ENCODE assay signal across 19 mouse cellular contexts in the genomic region with DNA sequence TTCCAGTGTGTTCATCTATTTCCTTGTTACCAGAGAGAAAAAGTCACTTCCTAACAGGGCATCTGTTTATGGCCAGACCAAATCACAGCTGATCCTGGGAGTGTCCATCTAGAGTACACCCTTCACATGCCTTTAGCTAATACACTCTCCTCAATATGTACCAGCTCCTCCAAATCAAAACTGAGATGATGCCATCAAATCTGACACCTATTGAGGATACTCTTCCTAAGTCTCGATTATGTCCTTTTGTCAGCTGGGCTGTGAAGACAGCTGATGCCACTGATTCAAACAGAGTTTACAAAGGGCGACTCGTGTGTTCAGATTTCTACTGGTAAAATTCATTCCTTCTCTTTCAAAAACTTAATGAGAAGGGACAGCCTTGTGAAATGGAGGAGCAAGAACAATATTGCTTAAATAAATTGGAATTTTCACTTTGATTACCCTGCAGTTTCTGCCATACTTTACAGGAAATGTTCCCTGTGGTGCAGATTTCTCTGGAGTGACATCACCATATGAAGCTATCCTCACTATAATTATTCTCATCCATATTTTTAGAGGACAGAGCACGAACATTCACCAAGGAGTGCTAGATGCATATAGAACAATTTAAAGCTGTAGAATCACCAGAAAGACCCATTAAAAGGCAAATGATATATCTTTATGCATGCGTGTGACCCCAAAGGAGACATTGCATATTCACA. TPM values are rescaled to one million over a fixed set of nuclear protein-coding genes. Genes with fewer than 3 reads are reported as not detected.
DNase-seq lines count a peak whose midpoint lies in the region; ATAC-seq and TF ChIP-seq lines count a peak whose summit lies in the region.
"Had no signal": no experiment of that assay in that cellular context is flagged by ENCODE, and none has a peak within 500 bp of the region (broad histone marks: within the 10 kb centered on the region; RNA-seq: fewer than 3 reads in every experiment).

No protein-coding gene starts in this region.

- no peak overlapping the region for H3K4me2 ChIP-seq in forebrain, embryonic 14.5 days (ENCODE audit: low read length)
- H3K4me2 ChIP-seq in hindbrain, embryonic 16.5 days (ENCODE audit: low read length), result no peak overlapping the region
- H3K4me2 ChIP-seq in midbrain, postnatal 0 days (ENCODE audit: low read depth, low read length, poor library complexity, severe bottlenecking), result no peak overlapping the region

- 0 out of 2 replicates have a peak, but pooled peaks cover 2% of the 10 kb centered on the region for H3K4me1 ChIP-seq in forebrain, embryonic 14.5 days (ENCODE audit: control insufficient read depth, insufficient read depth, low read length)
- H3K4me1 ChIP-seq in hindbrain, embryonic 16.5 days (ENCODE audit: control insufficient read depth, insufficient read depth, low read depth, low read length), result no peaks in the 10 kb centered on the region
- no peaks in the 10 kb centered on the region for H3K4me1 ChIP-seq in midbrain, postnatal 0 days (ENCODE audit: insufficient read depth, low read length)

- DNase-seq in Muller cell, postnatal 12 days (ENCODE audit: inconsistent ontology term), result peak; percentile 57
- DNase-seq in forebrain, embryonic 14.5 days (ENCODE audit: low spot score), result no peak
- peak; percentile 15 for DNase-seq in midbrain, postnatal 0 days (ENCODE audit: low spot score)
- DNase-seq in gastrocnemius, postnatal 10 days, result no peak
- no peak for DNase-seq in ovary, postnatal 10 days (ENCODE audit: low spot score)
- DNase-seq in left cerebral cortex, postnatal 10 days (ENCODE audit: extremely low spot score in 1 of 2, low spot score in 2 of 2), result no peak
- DNase-seq: cerebellum, adult 18-20 months; heart, adult 2 months; heart, postnatal 10 days; lung, postnatal 36 days had no signal

- ATAC-seq in forebrain, embryonic 14.5 days, result peak; percentile 38; the same call in 1 of the 2 replicates
- peak; percentile 70 for ATAC-seq in hindbrain, embryonic 16.5 days
- ATAC-seq in midbrain, postnatal 0 days (ENCODE audit: low FRiP score), result no peak
- ATAC-seq in cerebellum, adult (ENCODE audit: insufficient number of reproducible peaks, low FRiP score, low TSS enrichment), result no peak
- ATAC-seq: Patski had no signal

- intact Hi-C loops in left cerebral cortex, postnatal 10 days (cut with DNase I), result no loop called here

- H3K27me3 ChIP-seq in forebrain, embryonic 14.5 days (replicated peaks; ENCODE audit: control insufficient read depth, insufficient read depth, low read length), result no peaks in the 10 kb centered on the region
- no peaks in the 10 kb centered on the region for H3K27me3 ChIP-seq in hindbrain, embryonic 16.5 days (replicated peaks; ENCODE audit: control insufficient read depth, insufficient read depth, low read length)
- no peaks in the 10 kb centered on the region for H3K27me3 ChIP-seq in midbrain, postnatal 0 days (ENCODE audit: insufficient read depth, low read length)
- H3K27me3 ChIP-seq: Patski had no signal

- H3K9ac ChIP-seq in forebrain, embryonic 14.5 days (ENCODE audit: low read length), result no peak overlapping the region
- H3K9ac ChIP-seq in hindbrain, embryonic 16.5 days (ENCODE audit: low read depth, low read length), result no peak overlapping the region
- no peak overlapping the region for H3K9ac ChIP-seq in midbrain, postnatal 0 days (replicated peaks; ENCODE audit: low read length, poor library complexity, severe bottlenecking)

- peak overlapping the region; percentile 28; the same call in 1 of the 2 replicates for H3K27ac ChIP-seq in forebrain, embryonic 14.5 days (ENCODE audit: low read depth, low read length)
- H3K27ac ChIP-seq in hindbrain, embryonic 16.5 days (ENCODE audit: low read depth, low read length), result no peak overlapping the region
- H3K27ac ChIP-seq in midbrain, postnatal 0 days (ENCODE audit: low read depth, low read length), result 0 out of 2 replicates have a peak overlapping the region, but pooled peaks have one; percentile 32
- H3K27ac ChIP-seq: heart, adult 2 months had no signal

- no peak overlapping the region for H3K4me3 ChIP-seq in forebrain, embryonic 14.5 days (ENCODE audit: low read depth, low read length)
- H3K4me3 ChIP-seq in hindbrain, embryonic 16.5 days (ENCODE audit: low read length), result no peak overlapping the region
- H3K4me3 ChIP-seq in midbrain, postnatal 0 days (ENCODE audit: low read depth, low read length), result no peak overlapping the region
- H3K4me3 ChIP-seq: heart, adult 2 months had no signal

- TF ChIP-seq CTCF in midbrain, postnatal 0 days (IDR thresholded peaks at IDR 0.05), result no peak

- WGBS in forebrain, embryonic 14.5 days, result 57% methylated on average over 5 of the region's 5 CpGs
- 43% methylated on average over 5 of the region's 5 CpGs for whole genome bisulfite sequencing in hindbrain, embryonic 16.5 days
- WGBS in midbrain, postnatal 0 days, result 23% methylated on average over 5 of the region's 5 CpGs

- no peaks in the 10 kb centered on the region for H3K36me3 ChIP-seq in forebrain, embryonic 14.5 days (ENCODE audit: control insufficient read depth, insufficient read depth, low read length)
- no peaks in the 10 kb centered on the region for H3K36me3 ChIP-seq in hindbrain, embryonic 16.5 days (ENCODE audit: control insufficient read depth, insufficient read depth, low read length)
- H3K36me3 ChIP-seq in midbrain, postnatal 0 days (ENCODE audit: insufficient read depth, low read length), result no peaks in the 10 kb centered on the region

- no peaks in the 10 kb centered on the region for H3K9me3 ChIP-seq in forebrain, embryonic 14.5 days (replicated peaks; ENCODE audit: control insufficient read depth, low read length)
- no peaks in the 10 kb centered on the region for H3K9me3 ChIP-seq in hindbrain, embryonic 16.5 days (ENCODE audit: control insufficient read depth, low read length)
- no peaks in the 10 kb centered on the region for H3K9me3 ChIP-seq in midbrain, postnatal 0 days (ENCODE audit: low read length)

RNA-seq across cellular contexts. Expression of a gene that starts 24.8 kb away (rescaled TPM):
- polyA plus RNA-seq in forebrain, embryonic 14.5 days (2014; fragmentation: Nextera tagmentation; extraction: Ambion mirVana), result not detected in 2 replicates
- not detected in 2 replicates for polyA plus RNA-seq in hindbrain, embryonic 16.5 days (2015; fragmentation: Nextera tagmentation; extraction: Ambion mirVana)
- not detected in 2 replicates for total RNA-seq in midbrain, postnatal 0 days (2014; rRNA removed)
- polyA plus RNA-seq in midbrain, postnatal 0 days (2015; fragmentation: Nextera tagmentation; extraction: Ambion mirVana), result not detected in 2 replicates
- total RNA-seq in gastrocnemius, postnatal 10 days (2021), result not detected
- total RNA-seq in left cerebral cortex, postnatal 10 days (2021), result not detected
- total RNA-seq: gastrocnemius, adult 18-20 months; heart, adult 2 months; heart, postnatal 10 days had no signal
- polyA plus RNA-seq: cortical plate, adult 2 months; heart, adult 2 months; intestine, embryonic 14.5 days; kidney, embryonic 16.5 days; limb, embryonic 14.5 days; liver, embryonic 16.5 days; Patski had no signal

Comparison
In these comparisons a context has a peak if more than half of its experiments do, and no peak if none do; other contexts are left out.
1. DNase-seq: peak in Muller cell, postnatal 12 days (single experiment) and midbrain, postnatal 0 days (single experiment); none in forebrain, embryonic 14.5 days (single experiment), gastrocnemius, postnatal 10 days (single experiment), ovary, postnatal 10 days (single experiment) and left cerebral cortex, postnatal 10 days (0 of 2).
2. ATAC-seq: peak in forebrain, embryonic 14.5 days (single experiment) and hindbrain, embryonic 16.5 days (single experiment); none in midbrain, postnatal 0 days (single experiment) and cerebellum, adult (single experiment).